In the genomic region with DNA sequence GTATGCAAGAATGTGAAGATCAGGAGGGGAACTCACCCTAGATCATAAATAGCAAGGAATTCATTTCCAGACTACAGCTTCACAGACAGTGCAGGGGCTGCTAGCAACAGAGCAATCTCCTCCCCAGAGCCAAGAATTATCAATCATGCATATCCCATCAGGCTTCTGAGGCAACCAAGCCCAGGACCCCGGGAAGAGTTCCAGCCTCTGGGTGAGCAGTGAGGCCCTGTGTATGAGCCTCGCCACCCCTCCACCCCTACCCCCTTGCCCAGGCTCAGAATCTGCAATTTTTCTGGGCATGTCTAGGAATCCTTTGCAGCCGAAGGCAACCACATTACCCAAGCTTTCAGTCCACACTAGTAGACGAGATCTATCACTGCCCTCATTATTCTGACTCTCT, we compare ENCODE assay signal across 24 mouse cellular contexts. TPM values are rescaled to one million over a fixed set of nuclear protein-coding genes. Genes with fewer than 3 reads are reported as not detected.
DNase-seq lines count a peak whose midpoint lies in the region; ATAC-seq and TF ChIP-seq lines count a peak whose summit lies in the region.
"Had no signal": no experiment of that assay in that cellular context is flagged by ENCODE, and none has a peak within 500 bp of the region (broad histone marks: within the 10 kb centered on the region; RNA-seq: fewer than 3 reads in every experiment).

No protein-coding gene starts in this region.

- no peak overlapping the region for H3K4me2 ChIP-seq in embryonic facial prominence, embryonic 13.5 days
- H3K4me2 ChIP-seq in heart, postnatal 0 days (ENCODE audit: low read depth, low read length) = peak overlapping the region; percentile 56
- no peak overlapping the region for H3K4me2 ChIP-seq in forebrain, embryonic 11.5 days (ENCODE audit: low read depth, low read length, severe bottlenecking)
- H3K4me2 ChIP-seq: forebrain, embryonic 12.5 days; liver, embryonic 11.5 days had no signal

- H3K27me3 ChIP-seq in heart, embryonic 10.5 days (ENCODE audit: insufficient read depth, poor library complexity, severe bottlenecking) = no peaks in the 10 kb centered on the region
- no peaks in the 10 kb centered on the region for H3K27me3 ChIP-seq in embryonic facial prominence, embryonic 13.5 days
- no peaks in the 10 kb centered on the region for H3K27me3 ChIP-seq in heart, postnatal 0 days (ENCODE audit: control insufficient read depth, insufficient read depth, low read length)
- no peaks in the 10 kb centered on the region for H3K27me3 ChIP-seq in forebrain, embryonic 11.5 days (ENCODE audit: control insufficient read depth, insufficient read depth, low read length)
- H3K27me3 ChIP-seq: forebrain, embryonic 12.5 days had no signal

- no peaks in the 10 kb centered on the region for H3K9me3 ChIP-seq in heart, embryonic 10.5 days
- no peaks in the 10 kb centered on the region for H3K9me3 ChIP-seq in embryonic facial prominence, embryonic 13.5 days
- H3K9me3 ChIP-seq in heart, postnatal 0 days (replicated peaks; ENCODE audit: control insufficient read depth, low read length) = no peaks in the 10 kb centered on the region
- no peaks in the 10 kb centered on the region for H3K9me3 ChIP-seq in forebrain, embryonic 11.5 days (ENCODE audit: control insufficient read depth, low read length)
- H3K9me3 ChIP-seq: forebrain, embryonic 12.5 days; hindbrain, embryonic 10.5 days; midbrain, embryonic 10.5 days had no signal

- peak overlapping the region; percentile 9; the same call in 1 of the 2 replicates for H3K4me3 ChIP-seq in heart, embryonic 10.5 days
- no peak overlapping the region for H3K4me3 ChIP-seq in embryonic facial prominence, embryonic 13.5 days
- H3K4me3 ChIP-seq in heart, postnatal 0 days (ENCODE audit: low read depth, low read length) = peak overlapping the region; percentile 31
- no peak overlapping the region for H3K4me3 ChIP-seq in forebrain, embryonic 11.5 days (ENCODE audit: low read depth, low read length)
- H3K4me3 ChIP-seq: forebrain, embryonic 12.5 days; hindbrain, embryonic 10.5 days; midbrain, embryonic 10.5 days had no signal

- TF ChIP-seq EP300 in heart, postnatal 0 days (IDR thresholded peaks at IDR 0.05; ENCODE audit: low read depth) = no peak

- WGBS in heart, embryonic 10.5 days = 72% methylated on average over 4 of the region's 4 CpGs
- 49% methylated on average over 4 of the region's 4 CpGs for WGBS in embryonic facial prominence, embryonic 13.5 days
- WGBS in heart, postnatal 0 days = 35% methylated on average over 4 of the region's 4 CpGs
- 85% methylated on average over 4 of the region's 4 CpGs for WGBS in forebrain, embryonic 11.5 days

- no peak for TF ChIP-seq CTCF in heart, postnatal 0 days (IDR thresholded peaks at IDR 0.05; ENCODE audit: low read depth)

- no peak overlapping the region for H3K9ac ChIP-seq in embryonic facial prominence, embryonic 13.5 days
- H3K9ac ChIP-seq in heart, postnatal 0 days (replicated peaks; ENCODE audit: low read depth, low read length) = peak overlapping the region; percentile 52
- no peak overlapping the region for H3K9ac ChIP-seq in forebrain, embryonic 11.5 days (ENCODE audit: low read length)
- H3K9ac ChIP-seq: forebrain, embryonic 12.5 days had no signal

- peaks cover 78% of the 10 kb centered on the region for H3K4me1 ChIP-seq in heart, embryonic 10.5 days
- H3K4me1 ChIP-seq in embryonic facial prominence, embryonic 13.5 days = peaks cover 21% of the 10 kb centered on the region
- H3K4me1 ChIP-seq in heart, postnatal 0 days (ENCODE audit: control insufficient read depth, insufficient read depth) = peaks cover 46% of the 10 kb centered on the region
- no peaks in the 10 kb centered on the region for H3K4me1 ChIP-seq in forebrain, embryonic 11.5 days (replicated peaks; ENCODE audit: control insufficient read depth, insufficient read depth, low read length)

- peak; percentile 1 for DNase-seq in adrenal gland, postnatal 14 days
- no peak for DNase-seq in adrenal gland, adult 2 months
- no peak for DNase-seq in heart, embryonic 10.5 days (ENCODE audit: low spot score)
- no peak for DNase-seq in heart, postnatal 4 days
- no peak for DNase-seq in heart, postnatal 0 days (ENCODE audit: low spot score)
- no peak for DNase-seq in forebrain, embryonic 11.5 days (ENCODE audit: low spot score)
- no peak for DNase-seq in frontal cortex, adult 2 months (ENCODE audit: extremely low spot score in 1 of 2, low spot score in 1 of 2)
- DNase-seq: adrenal gland, postnatal 25 days; kidney, adult 11 months; lung, adult 2 months; lung, postnatal 36 days; retina, postnatal 1 day; thymus, postnatal 14 days had no signal

- H3K36me3 ChIP-seq in heart, embryonic 10.5 days = no peaks in the 10 kb centered on the region; the same call in 1 of the 2 replicates
- no peaks in the 10 kb centered on the region for H3K36me3 ChIP-seq in embryonic facial prominence, embryonic 13.5 days
- peaks cover 13% of the 10 kb centered on the region for H3K36me3 ChIP-seq in heart, postnatal 0 days (replicated peaks; ENCODE audit: control insufficient read depth, insufficient read depth, low read length)
- H3K36me3 ChIP-seq in forebrain, embryonic 11.5 days (ENCODE audit: control insufficient read depth, insufficient read depth, low read length) = no peaks in the 10 kb centered on the region
- H3K36me3 ChIP-seq: forebrain, embryonic 12.5 days; hindbrain, embryonic 10.5 days; midbrain, embryonic 10.5 days had no signal

- ATAC-seq in embryonic facial prominence, embryonic 13.5 days (ENCODE audit: insufficient number of reproducible peaks, insufficient read depth, low FRiP score, low TSS enrichment, low read depth) = peak; percentile 58; the same call in 1 of the 2 replicates
- ATAC-seq in heart, postnatal 0 days (ENCODE audit: insufficient read depth, low read depth) = no peak
- ATAC-seq in forebrain, embryonic 11.5 days (replicated peaks; ENCODE audit: low FRiP score) = no peak
- ATAC-seq: activated CD4-positive, CD25-positive, alpha-beta regulatory T cell, adult 4 months; CD4-positive, CD25-positive, alpha-beta regulatory T cell, adult 4 months had no signal

- H3K27ac ChIP-seq in heart, embryonic 10.5 days = peak overlapping the region; percentile 88
- H3K27ac ChIP-seq in embryonic facial prominence, embryonic 13.5 days = peak overlapping the region; percentile 44
- H3K27ac ChIP-seq in heart, postnatal 0 days (ENCODE audit: low read depth) = peak overlapping the region; percentile 95
- no peak overlapping the region for H3K27ac ChIP-seq in forebrain, embryonic 11.5 days (ENCODE audit: low read depth, low read length)
- H3K27ac ChIP-seq: forebrain, embryonic 12.5 days; hindbrain, embryonic 10.5 days; midbrain, embryonic 10.5 days had no signal

RNA-seq across cellular contexts. Expression of gene Apol6, which starts 22.7 kb away (rescaled TPM):
- total RNA-seq in adrenal gland, postnatal 14 days (2021) = 24.3 and 26.2 TPM in 2 replicates
- 10 to 100 TPM; 11.8 to 28.0 TPM for total RNA-seq in adrenal gland, adult 2 months (2021)
- polyA plus RNA-seq in adrenal gland, adult 2 months (2012; rRNA removed) = 17.5 and 21.1 TPM in 2 replicates
- 0.27 and 0.77 TPM in 2 replicates for polyA plus RNA-seq in heart, embryonic 10.5 days (2016; fragmentation: Nextera tagmentation; extraction: Ambion mirVana)
- total RNA-seq in heart, postnatal 4 days (2021) = under 1 TPM; 0.62 to 0.65 TPM
- polyA plus RNA-seq in embryonic facial prominence, embryonic 13.5 days (2015; fragmentation: Nextera tagmentation; extraction: Ambion mirVana) = 0.22 and 0.45 TPM in 2 replicates
- total RNA-seq in heart, postnatal 0 days (2014; rRNA removed; ENCODE audit: low replicate concordance) = not detected in 2 replicates
- 0.11 TPM in 2 replicates for polyA plus RNA-seq in heart, postnatal 0 days (2015; fragmentation: Nextera tagmentation; extraction: Ambion mirVana)
- polyA plus RNA-seq in forebrain, embryonic 11.5 days (2014; fragmentation: Nextera tagmentation; extraction: Ambion mirVana) = not detected in 2 replicates
- 0.19 and 0.20 TPM in 2 replicates for polyA plus RNA-seq in frontal cortex, adult 2 months (2012; rRNA removed)
- total RNA-seq: common myeloid progenitor, adult 5-6 weeks had no signal
- polyA plus RNA-seq: activated CD4-positive, CD25-positive, alpha-beta regulatory T cell, adult 4 months; CD4-positive, CD25-positive, alpha-beta regulatory T cell, adult 4 months; forebrain, embryonic 12.5 days; hindbrain, embryonic 10.5 days; kidney, embryonic 16.5 days; limb, embryonic 11.5 days; liver, embryonic 11.5 days; midbrain, embryonic 10.5 days had no signal

RNA-seq across cellular contexts. Expression of gene Mb, which starts 28.6 kb away (rescaled TPM):
- 5.9 and 6.8 TPM in 2 replicates for total RNA-seq in adrenal gland, postnatal 14 days (2021)
- 1 to 10 TPM in 1 of 2 experiments, not detected in 1; 1.8 TPM for total RNA-seq in adrenal gland, adult 2 months (2021)
- polyA plus RNA-seq in adrenal gland, adult 2 months (2012; rRNA removed) = 0.46 TPM in 1 of 2 replicates, not detected in the other
- 29.5 and 90.1 TPM in 2 replicates for polyA plus RNA-seq in heart, embryonic 10.5 days (2016; fragmentation: Nextera tagmentation; extraction: Ambion mirVana)
- total RNA-seq in heart, postnatal 4 days (2021) = 1,000 to 10,000 TPM; 6,207 to 7,219 TPM
- polyA plus RNA-seq in embryonic facial prominence, embryonic 13.5 days (2015; fragmentation: Nextera tagmentation; extraction: Ambion mirVana) = 1.7 and 2.5 TPM in 2 replicates
- 4,504 and 5,889 TPM in 2 replicates for total RNA-seq in heart, postnatal 0 days (2014; rRNA removed; ENCODE audit: low replicate concordance)
- polyA plus RNA-seq in heart, postnatal 0 days (2015; fragmentation: Nextera tagmentation; extraction: Ambion mirVana) = 3,958 and 4,151 TPM in 2 replicates
- not detected in 2 replicates for polyA plus RNA-seq in forebrain, embryonic 11.5 days (2014; fragmentation: Nextera tagmentation; extraction: Ambion mirVana)
- polyA plus RNA-seq in frontal cortex, adult 2 months (2012; rRNA removed) = 0.28 and 1.2 TPM in 2 replicates
- total RNA-seq: common myeloid progenitor, adult 5-6 weeks; ES-E14 had no signal
- polyA plus RNA-seq: activated CD4-positive, CD25-positive, alpha-beta regulatory T cell, adult 4 months; CD4-positive, CD25-positive, alpha-beta regulatory T cell, adult 4 months; forebrain, embryonic 12.5 days had no signal

Comparison
In these comparisons a context has a peak if more than half of its experiments do, and no peak if none do; other contexts are left out.
1. RNA of gene Mb, which starts 28.6 kb away (polyA plus RNA-seq): 3,958 to 4,151 TPM in heart, postnatal 0 days; 29.5 to 90.1 TPM in heart, embryonic 10.5 days, 1.7 to 2.5 TPM in embryonic facial prominence, embryonic 13.5 days, 0.28 to 1.2 TPM in frontal cortex, adult 2 months, not detected in forebrain, embryonic 11.5 days and 0.46 TPM in adrenal gland, adult 2 months; every median in the first group is over 10 times any median in the second.
2. H3K4me3 ChIP-seq: peak in heart, embryonic 10.5 days (single experiment) and heart, postnatal 0 days (single experiment); none in embryonic facial prominence, embryonic 13.5 days (single experiment) and forebrain, embryonic 11.5 days (single experiment).
3. RNA of gene Apol6, which starts 22.7 kb away (polyA plus RNA-seq): 17.5 to 21.1 TPM in adrenal gland, adult 2 months; 0.27 to 0.77 TPM in heart, embryonic 10.5 days, 0.22 to 0.45 TPM in embryonic facial prominence, embryonic 13.5 days, 0.19 to 0.20 TPM in frontal cortex, adult 2 months, 0.11 TPM in heart, postnatal 0 days and not detected in forebrain, embryonic 11.5 days; every median in the first group is over 10 times any median in the second.